8 mouse cellular contexts compared by ENCODE assay signal in the genomic region with DNA sequence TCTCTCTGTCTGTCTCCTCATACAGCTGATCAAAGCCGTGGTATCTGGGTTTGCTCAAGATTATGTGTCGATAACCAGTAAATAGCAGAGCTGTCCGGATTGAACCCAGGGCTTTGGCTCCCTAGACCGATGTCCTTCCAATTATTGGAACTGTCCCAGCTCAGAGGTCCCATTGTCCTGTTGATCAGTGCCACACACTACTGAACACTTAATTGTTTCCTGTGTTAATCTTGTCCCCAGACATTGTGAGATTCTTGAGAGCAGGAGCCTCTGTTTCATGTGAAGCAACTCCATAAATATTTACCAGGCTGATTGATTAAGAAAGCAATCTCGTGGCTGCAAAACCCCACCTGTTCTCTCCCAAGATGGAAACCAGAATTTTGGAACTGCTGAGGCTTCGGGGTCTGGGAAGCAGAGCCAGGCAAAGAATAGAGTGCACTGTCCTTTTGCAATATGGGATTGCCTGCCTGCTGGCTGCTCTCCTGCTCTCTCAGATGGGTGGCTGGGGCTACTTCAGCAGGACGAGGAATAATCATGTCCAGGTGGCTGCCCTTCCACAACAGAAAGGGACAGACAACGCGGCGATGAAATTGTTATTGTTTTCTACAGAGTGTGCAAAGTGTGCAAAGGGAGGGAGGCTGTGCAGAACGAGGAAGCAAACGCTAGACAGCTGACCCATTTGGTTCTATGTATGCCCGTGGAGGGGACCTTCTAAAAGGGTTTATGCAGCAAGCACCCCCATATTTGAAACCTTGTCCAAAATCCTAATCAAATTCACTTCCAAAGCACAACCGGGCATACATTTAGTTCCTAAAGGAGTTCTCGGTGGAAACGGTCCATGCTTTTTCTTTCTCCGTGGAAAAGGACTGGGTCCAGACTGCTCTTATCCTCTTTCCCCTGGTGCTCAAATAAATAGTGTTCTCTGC. TPM values are rescaled to one million over a fixed set of nuclear protein-coding genes. Genes with fewer than 3 reads are reported as not detected.
DNase-seq lines count a peak whose midpoint lies in the region; ATAC-seq lines count a peak whose summit lies in the region.

No protein-coding gene starts in this region.

- no peaks in the 10 kb centered on the region for H3K9me3 ChIP-seq in heart, embryonic 10.5 days
- H3K9me3 ChIP-seq in midbrain, embryonic 15.5 days = no peaks in the 10 kb centered on the region

- H3K36me3 ChIP-seq in heart, embryonic 10.5 days = peaks cover 7% of the 10 kb centered on the region; the same call in 1 of the 2 replicates
- no peaks in the 10 kb centered on the region for H3K36me3 ChIP-seq in midbrain, embryonic 15.5 days (replicated peaks)

- WGBS in heart, embryonic 10.5 days = 16% methylated on average over 17 of the region's 17 CpGs
- 5% methylated on average over 17 of the region's 17 CpGs for WGBS in midbrain, embryonic 15.5 days

- peak overlapping the region; percentile 95 for H3K27ac ChIP-seq in heart, embryonic 10.5 days
- peak overlapping the region; percentile 62; the same call in 1 of the 2 replicates for H3K27ac ChIP-seq in midbrain, embryonic 15.5 days

- H3K4me3 ChIP-seq in heart, embryonic 10.5 days = peak overlapping the region; percentile 85
- H3K4me3 ChIP-seq in midbrain, embryonic 15.5 days = peak overlapping the region; percentile 48; the same call in 1 of the 2 replicates

- peaks cover 10% of the 10 kb centered on the region; the same call in 1 of the 2 replicates for H3K27me3 ChIP-seq in heart, embryonic 10.5 days (ENCODE audit: insufficient read depth, poor library complexity, severe bottlenecking)
- 0 out of 2 replicates have a peak, but pooled peaks cover 6% of the 10 kb centered on the region for H3K27me3 ChIP-seq in midbrain, embryonic 15.5 days (replicated peaks)

- H3K4me1 ChIP-seq in heart, embryonic 10.5 days = peaks cover 77% of the 10 kb centered on the region
- H3K4me1 ChIP-seq in midbrain, embryonic 15.5 days = peaks cover 61% of the 10 kb centered on the region

- H3K9ac ChIP-seq in midbrain, embryonic 15.5 days = no peak overlapping the region

- peak overlapping the region; percentile 79 for H3K4me2 ChIP-seq in midbrain, embryonic 15.5 days

- no peak for ATAC-seq in midbrain, embryonic 15.5 days (replicated peaks)

- DNase-seq in heart, adult 11 months = peak; percentile 96
- DNase-seq in heart, adult 8-10 months (ENCODE audit: low spot score) = no peak
- DNase-seq in heart, embryonic 10.5 days (ENCODE audit: low spot score) = no peak
- DNase-seq in kidney, postnatal 10 days = peak; percentile 28
- DNase-seq in layer of hippocampus, adult 11-12 months (ENCODE audit: low spot score) = no peak
- DNase-seq in cerebellum, adult 11 months = no peak
- DNase-seq in cerebellum, adult 9-10 months = no peak

RNA-seq across cellular contexts. Expression of a gene that starts 0.8 kb away (rescaled TPM):
- 10 to 100 TPM; 41.4 to 71.3 (median 61.6) TPM for total RNA-seq in heart, adult 8-10 months (2022)
- 324 and 492 TPM in 2 replicates for polyA plus RNA-seq in heart, embryonic 10.5 days (2016; fragmentation: Nextera tagmentation; extraction: Ambion mirVana)
- 127 and 151 TPM in 2 replicates for polyA plus RNA-seq in midbrain, embryonic 15.5 days (2015; fragmentation: Nextera tagmentation; extraction: Ambion mirVana)

RNA-seq across cellular contexts. Expression of a gene that starts 29.7 kb away (rescaled TPM):
- total RNA-seq in heart, adult 8-10 months (2022) = 1 to 10 TPM in 1 of 4 experiments, under 1 TPM in 3; 0.38 to 2.1 (median 0.59) TPM
- 6.3 and 6.6 TPM in 2 replicates for polyA plus RNA-seq in heart, embryonic 10.5 days (2016; fragmentation: Nextera tagmentation; extraction: Ambion mirVana)
- polyA plus RNA-seq in midbrain, embryonic 15.5 days (2015; fragmentation: Nextera tagmentation; extraction: Ambion mirVana) = 2.2 and 2.3 TPM in 2 replicates

Comparison
In these comparisons a context has a peak if more than half of its experiments do, and no peak if none do; other contexts are left out.
1. DNase-seq: peak in heart, adult 11 months (single experiment) and kidney, postnatal 10 days (single experiment); none in heart, adult 8-10 months (single experiment), heart, embryonic 10.5 days (single experiment), layer of hippocampus, adult 11-12 months (single experiment), cerebellum, adult 11 months (single experiment) and cerebellum, adult 9-10 months (single experiment).